Mouse (Mus musculus): ENCODE measurements around the gene Lenep. TPM values are rescaled to one million over a fixed set of nuclear protein-coding genes. Genes with fewer than 3 reads are reported as not detected.

Gene Lenep
- polyA plus RNA-seq, 1 experiment from 2014 or later, result 0.80 TPM

DNA sequence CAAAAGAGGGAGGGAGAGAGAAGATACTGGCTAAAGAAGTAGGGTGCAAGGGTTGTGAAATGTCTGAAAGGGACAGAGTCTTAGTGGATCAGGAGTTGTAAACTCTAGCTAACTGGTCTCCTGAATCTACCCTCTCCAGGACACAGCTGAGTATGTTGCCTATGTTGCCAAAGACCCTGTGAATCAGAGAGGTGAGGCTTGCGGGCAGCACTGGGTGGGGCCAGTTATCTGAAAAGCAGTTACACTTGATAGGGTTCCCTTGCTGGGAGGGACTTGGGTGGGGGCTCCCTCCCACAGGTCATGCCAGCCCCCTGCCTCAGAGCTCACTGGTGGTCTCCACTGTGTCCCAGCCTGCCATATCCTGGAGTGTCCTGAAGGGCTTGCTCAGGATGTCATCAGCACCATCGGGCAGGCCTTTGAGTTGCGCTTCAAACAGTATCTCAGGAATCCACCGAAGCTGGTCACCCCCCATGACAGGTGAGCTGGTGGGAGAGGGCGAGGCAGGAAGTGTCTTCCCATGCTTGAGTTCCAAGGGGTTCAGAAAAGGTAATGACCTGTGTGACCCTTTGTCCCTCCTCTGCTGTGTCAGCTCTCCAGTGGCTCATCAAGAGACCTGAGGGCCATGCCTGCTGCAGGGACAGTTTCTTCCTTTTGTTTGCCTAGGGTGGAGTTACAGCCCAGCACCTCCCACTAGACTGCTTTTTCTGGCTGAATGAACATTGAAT, 22.0 kb upstream of the Lenep start:
- no peaks in the 10 kb centered on the region for H3K9me3 ChIP-seq (replicated peaks; ENCODE audit: control insufficient read depth, low read length)
- WGBS, result 84% methylated on average over 5 of the region's 5 CpGs
- H3K36me3 ChIP-seq (replicated peaks; ENCODE audit: control insufficient read depth, insufficient read depth, low read depth, low read length), result peaks cover 6% of the 10 kb centered on the region; the same call in 1 of the 2 replicates
- no peak overlapping the region for H3K4me2 ChIP-seq (ENCODE audit: low read depth, low read length)
- H3K27ac ChIP-seq (replicated peaks; ENCODE audit: low read depth, low read length), result no peak overlapping the region
- no peak overlapping the region; the same call in 1 of the 2 replicates for H3K9ac ChIP-seq (replicated peaks; ENCODE audit: low read length)
- ATAC-seq (replicated peaks; ENCODE audit: insufficient number of reproducible peaks, low FRiP score, low TSS enrichment, low read depth) (no peak), DNase-seq (ENCODE audit: low spot score) (no peak)
- H3K27me3 ChIP-seq (ENCODE audit: control insufficient read depth, insufficient read depth, low read length), result no peaks in the 10 kb centered on the region
- H3K4me3 ChIP-seq (ENCODE audit: low read depth, low read length), result no peak overlapping the region
- peaks cover 3% of the 10 kb centered on the region; the same call in 1 of the 2 replicates for H3K4me1 ChIP-seq (ENCODE audit: control insufficient read depth, insufficient read depth, low read length)

DNA sequence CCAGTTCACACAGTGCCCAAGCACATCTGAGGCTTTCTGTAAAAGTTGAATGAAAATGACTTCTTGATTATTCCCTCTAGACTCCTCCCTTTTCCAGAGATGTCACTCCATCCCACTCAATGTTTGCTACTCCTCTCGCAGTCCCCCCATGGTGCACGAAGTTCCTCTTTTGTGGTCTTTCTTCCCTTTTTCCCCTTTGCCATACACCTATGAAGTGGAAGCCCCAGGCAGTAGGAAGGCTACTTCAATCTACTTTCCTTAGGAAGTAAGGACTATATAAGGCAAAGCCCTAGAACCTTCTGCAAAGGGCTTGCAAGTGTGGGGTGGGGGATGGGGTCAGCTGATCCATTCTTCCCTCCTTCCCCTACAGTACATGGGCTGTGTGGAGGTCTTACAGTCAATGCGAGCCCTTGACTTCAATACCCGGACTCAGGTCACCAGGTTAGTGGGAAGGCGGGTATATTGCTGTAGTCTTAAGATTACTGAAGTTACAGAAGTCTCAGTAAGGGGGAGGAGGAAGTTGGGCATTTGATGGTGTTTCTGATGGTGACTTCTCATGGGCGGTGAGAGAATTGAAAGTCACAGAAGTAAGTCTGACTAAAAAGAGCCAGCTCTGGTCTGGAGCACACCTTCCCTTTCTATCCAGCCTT, 20.1 kb upstream of the Lenep start:
- peak overlapping the region; percentile 41 for H3K4me3 ChIP-seq (ENCODE audit: low read depth, low read length)

DNA sequence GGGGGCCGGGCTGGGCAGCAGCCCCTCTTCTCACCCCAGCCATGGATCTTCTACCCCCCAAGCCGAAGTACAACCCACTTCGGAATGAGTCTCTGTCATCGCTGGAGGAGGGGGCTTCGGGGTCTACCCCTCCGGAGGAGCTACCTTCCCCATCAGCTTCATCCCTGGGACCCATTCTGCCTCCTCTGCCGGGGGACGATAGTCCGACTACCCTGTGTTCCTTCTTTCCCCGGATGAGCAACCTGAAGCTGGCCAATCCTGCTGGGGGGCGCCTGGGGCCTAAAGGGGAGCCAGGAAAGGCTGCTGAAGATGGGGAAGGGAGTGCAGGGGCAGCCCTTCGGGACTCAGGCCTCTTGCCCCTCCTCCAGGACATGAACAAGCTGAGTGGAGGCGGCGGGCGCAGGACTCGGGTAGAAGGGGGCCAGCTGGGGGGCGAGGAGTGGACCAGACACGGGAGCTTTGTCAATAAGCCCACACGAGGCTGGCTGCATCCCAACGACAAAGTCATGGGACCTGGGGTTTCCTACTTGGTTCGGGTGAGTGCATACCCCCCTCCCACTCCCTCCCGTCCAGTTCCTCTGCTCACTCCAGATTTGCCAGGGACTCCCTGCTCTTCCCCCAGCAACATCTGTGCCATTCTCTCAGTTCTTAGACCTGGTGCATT, 19.3 kb upstream of the Lenep start:
- Histone ChIP-seq H3K9ac (replicated peaks; ENCODE audit: low read length) (peak overlapping the region; percentile 51), H3K4me3 (ENCODE audit: low read depth, low read length) (peak overlapping the region; percentile 41), H3K27ac (replicated peaks; ENCODE audit: low read depth, low read length) (peak overlapping the region; percentile 60; the same call in 1 of the 2 replicates), H3K4me2 (ENCODE audit: low read depth, low read length) (peak overlapping the region; percentile 77), H3K9me3 (replicated peaks; ENCODE audit: control insufficient read depth, low read length) (no peaks in the 10 kb centered on the region), H3K27me3 (ENCODE audit: control insufficient read depth, insufficient read depth, low read length) (no peaks in the 10 kb centered on the region), H3K36me3 (replicated peaks; ENCODE audit: control insufficient read depth, insufficient read depth, low read depth, low read length) (peaks cover 6% of the 10 kb centered on the region; the same call in 1 of the 2 replicates), H3K4me1 (ENCODE audit: control insufficient read depth, insufficient read depth, low read length) (peaks cover 3% of the 10 kb centered on the region; the same call in 1 of the 2 replicates)
- 4% methylated on average over 22 of the region's 22 CpGs for WGBS
- DNase-seq (ENCODE audit: low spot score), result no peak
- no peak for ATAC-seq (replicated peaks; ENCODE audit: insufficient number of reproducible peaks, low FRiP score, low TSS enrichment, low read depth)

More for the DNA sequence above, 20.1 kb upstream of the Lenep start:
- Histone ChIP-seq H3K4me2 (ENCODE audit: low read depth, low read length) (peak overlapping the region; percentile 77), H3K36me3 (replicated peaks; ENCODE audit: control insufficient read depth, insufficient read depth, low read depth, low read length) (peaks cover 6% of the 10 kb centered on the region; the same call in 1 of the 2 replicates), H3K9ac (replicated peaks; ENCODE audit: low read length) (peak overlapping the region; percentile 51; the same call in 1 of the 2 replicates), H3K9me3 (replicated peaks; ENCODE audit: control insufficient read depth, low read length) (no peaks in the 10 kb centered on the region), H3K27ac (replicated peaks; ENCODE audit: low read depth, low read length) (0 out of 2 replicates have a peak overlapping the region, but pooled peaks have one; percentile 60), H3K27me3 (ENCODE audit: control insufficient read depth, insufficient read depth, low read length) (no peaks in the 10 kb centered on the region), H3K4me1 (ENCODE audit: control insufficient read depth, insufficient read depth, low read length) (peaks cover 3% of the 10 kb centered on the region; the same call in 1 of the 2 replicates)
- DNase-seq (ENCODE audit: low spot score), result no peak
- no peak for ATAC-seq (replicated peaks; ENCODE audit: insufficient number of reproducible peaks, low FRiP score, low TSS enrichment, low read depth)
- 73% methylated on average over 6 of the region's 6 CpGs for WGBS

DNA sequence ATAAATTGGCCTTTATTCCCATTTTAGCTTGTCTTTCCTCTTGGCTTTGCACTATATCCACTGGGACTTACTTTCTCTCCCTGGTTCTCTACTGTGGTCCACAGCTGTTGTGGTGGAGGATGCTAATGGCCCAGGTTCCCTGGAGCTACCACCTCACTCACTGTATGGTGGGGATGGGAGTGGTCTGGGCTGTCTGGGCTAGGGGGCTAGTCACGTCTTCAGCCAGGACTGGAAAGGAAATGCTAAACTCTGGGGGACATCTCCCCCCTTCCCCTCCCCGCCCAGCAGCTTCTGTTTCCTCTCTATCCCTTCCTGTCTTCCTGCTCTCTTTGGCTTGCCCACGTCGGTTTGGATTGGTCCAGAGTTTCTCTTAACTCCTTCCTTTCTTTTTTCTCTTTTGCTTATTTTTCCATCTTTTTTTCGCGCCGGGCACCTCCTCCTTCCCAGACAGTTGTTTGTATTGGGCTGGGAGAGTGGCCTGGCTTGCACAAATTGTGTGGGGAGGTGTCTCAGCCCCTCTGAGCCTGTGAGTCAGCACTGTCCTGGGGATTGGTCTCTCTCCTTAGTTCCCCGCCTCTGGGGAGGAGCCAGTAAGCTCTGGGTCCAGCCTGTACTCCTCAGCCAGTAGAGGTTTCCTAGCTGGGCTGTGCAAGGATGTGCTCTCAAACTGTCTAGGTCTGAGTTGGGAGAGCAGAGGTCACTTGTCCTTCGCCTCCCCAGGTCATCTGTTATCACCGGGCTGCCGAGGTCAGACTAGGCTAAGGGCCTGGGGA, 18.6 kb upstream of the Lenep start:
- peak overlapping the region; percentile 51 for H3K9ac ChIP-seq (replicated peaks; ENCODE audit: low read length)
- H3K4me3 ChIP-seq (ENCODE audit: low read depth, low read length), result peak overlapping the region; percentile 41
- H3K27me3 ChIP-seq (ENCODE audit: control insufficient read depth, insufficient read depth, low read length), result no peaks in the 10 kb centered on the region
- no peaks in the 10 kb centered on the region for H3K9me3 ChIP-seq (replicated peaks; ENCODE audit: control insufficient read depth, low read length)
- H3K27ac ChIP-seq (replicated peaks; ENCODE audit: low read depth, low read length), result peak overlapping the region; percentile 60
- H3K4me2 ChIP-seq (ENCODE audit: low read depth, low read length), result peak overlapping the region; percentile 77
- peaks cover 6% of the 10 kb centered on the region for H3K36me3 ChIP-seq (replicated peaks; ENCODE audit: control insufficient read depth, insufficient read depth, low read depth, low read length)
- peaks cover 5% of the 10 kb centered on the region for H3K4me1 ChIP-seq (ENCODE audit: control insufficient read depth, insufficient read depth, low read length)
- ATAC-seq (replicated peaks; ENCODE audit: insufficient number of reproducible peaks, low FRiP score, low TSS enrichment, low read depth), result peak; percentile 72
- 2% methylated on average over 11 of the region's 11 CpGs for WGBS
- DNase-seq (ENCODE audit: low spot score), result peak; percentile 85

DNA sequence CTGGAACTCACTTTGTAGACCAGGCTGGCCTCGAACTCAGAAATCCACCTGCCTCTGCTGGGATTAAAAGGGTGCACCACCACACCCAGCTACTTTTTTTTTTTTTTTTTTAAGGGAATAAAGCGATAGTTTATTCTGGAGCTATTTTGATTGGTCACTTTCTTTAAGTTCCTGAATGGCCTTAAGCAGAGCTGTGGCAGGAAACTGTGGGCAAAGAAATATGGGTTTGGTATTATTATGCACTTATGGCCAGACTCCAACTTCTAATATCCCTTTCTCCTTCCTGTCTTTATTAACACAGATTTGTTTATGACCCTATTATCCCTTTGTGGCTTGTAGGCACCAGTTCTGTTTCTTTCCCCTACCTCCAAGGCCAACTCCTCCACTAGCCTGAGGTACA, 17.8 kb upstream of the Lenep start:
- H3K9ac ChIP-seq (replicated peaks; ENCODE audit: low read length), result no peak overlapping the region
- no peak overlapping the region for H3K4me3 ChIP-seq (ENCODE audit: low read depth, low read length)
- peak overlapping the region; percentile 53 for H3K27ac ChIP-seq (replicated peaks; ENCODE audit: low read depth, low read length)
- H3K36me3 ChIP-seq (replicated peaks; ENCODE audit: control insufficient read depth, insufficient read depth, low read depth, low read length), result peaks cover 10% of the 10 kb centered on the region
- peaks cover 5% of the 10 kb centered on the region for H3K4me1 ChIP-seq (ENCODE audit: control insufficient read depth, insufficient read depth, low read length)
- H3K9me3 ChIP-seq (replicated peaks; ENCODE audit: control insufficient read depth, low read length), result no peaks in the 10 kb centered on the region
- ATAC-seq (replicated peaks; ENCODE audit: insufficient number of reproducible peaks, low FRiP score, low TSS enrichment, low read depth) (no peak), DNase-seq (ENCODE audit: low spot score) (no peak)
- H3K27me3 ChIP-seq (ENCODE audit: control insufficient read depth, insufficient read depth, low read length), result no peaks in the 10 kb centered on the region
- WGBS, result 61% methylated on average over 2 of the region's 2 CpGs
- H3K4me2 ChIP-seq (ENCODE audit: low read depth, low read length), result no peak overlapping the region

DNA sequence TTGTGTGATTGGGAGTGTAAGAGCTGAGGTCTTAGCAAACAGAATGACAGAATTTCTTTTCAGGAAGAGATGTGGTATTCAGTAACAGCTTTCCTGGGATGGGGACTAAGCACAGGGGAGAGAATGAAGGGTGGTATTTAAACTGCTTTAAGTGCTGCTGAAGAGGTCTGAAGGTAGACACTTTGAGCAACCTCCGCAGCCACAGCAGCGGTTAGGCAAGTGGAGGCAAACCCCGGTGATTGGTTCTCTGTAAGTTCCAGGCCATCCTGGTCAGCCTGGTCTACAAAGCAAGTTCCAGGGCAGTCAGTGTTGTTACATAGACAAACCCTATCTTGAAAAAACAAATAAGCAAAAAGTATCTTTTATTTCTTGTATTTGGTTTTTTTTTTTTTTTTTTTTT, 17.4 kb upstream of the Lenep start:
- Histone ChIP-seq H3K27ac (replicated peaks; ENCODE audit: low read depth, low read length) (peak overlapping the region; percentile 81), H3K27me3 (ENCODE audit: control insufficient read depth, insufficient read depth, low read length) (no peaks in the 10 kb centered on the region), H3K4me3 (ENCODE audit: low read depth, low read length) (peak overlapping the region; percentile 62), H3K9ac (replicated peaks; ENCODE audit: low read length) (peak overlapping the region; percentile 70), H3K36me3 (replicated peaks; ENCODE audit: control insufficient read depth, insufficient read depth, low read depth, low read length) (peaks cover 11% of the 10 kb centered on the region), H3K4me2 (ENCODE audit: low read depth, low read length) (peak overlapping the region; percentile 79), H3K9me3 (replicated peaks; ENCODE audit: control insufficient read depth, low read length) (no peaks in the 10 kb centered on the region), H3K4me1 (ENCODE audit: control insufficient read depth, insufficient read depth, low read length) (peaks cover 5% of the 10 kb centered on the region)
- ATAC-seq (replicated peaks; ENCODE audit: insufficient number of reproducible peaks, low FRiP score, low TSS enrichment, low read depth) (no peak), DNase-seq (ENCODE audit: low spot score) (no peak)
- WGBS, result 14% methylated on average over 3 of the region's 3 CpGs

DNA sequence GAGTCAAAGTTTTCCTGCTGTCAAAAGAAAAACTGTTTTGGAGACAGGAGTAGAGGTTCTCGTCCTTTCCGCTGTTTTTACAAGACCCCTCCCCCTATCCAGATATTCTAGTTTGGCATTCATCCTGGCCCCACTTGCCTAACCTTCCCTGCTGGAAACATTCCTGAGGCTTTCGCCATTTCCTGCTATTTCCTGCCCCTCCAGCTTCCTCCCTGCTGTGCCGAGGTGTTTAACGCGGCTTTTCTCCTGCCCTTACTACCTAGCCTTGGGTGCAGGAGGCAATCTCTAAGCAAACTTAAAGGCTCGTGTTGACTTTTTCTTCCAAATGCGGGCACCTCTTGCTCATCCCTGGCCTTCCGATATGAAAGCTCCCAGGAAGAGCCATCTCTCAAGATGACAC, 17.0 kb upstream of the Lenep start:
- 2% methylated on average over 9 of the region's 9 CpGs for WGBS
- Histone ChIP-seq H3K4me3 (ENCODE audit: low read depth, low read length) (peak overlapping the region; percentile 62), H3K27me3 (ENCODE audit: control insufficient read depth, insufficient read depth, low read length) (no peaks in the 10 kb centered on the region), H3K9me3 (replicated peaks; ENCODE audit: control insufficient read depth, low read length) (no peaks in the 10 kb centered on the region), H3K36me3 (replicated peaks; ENCODE audit: control insufficient read depth, insufficient read depth, low read depth, low read length) (peaks cover 14% of the 10 kb centered on the region), H3K4me1 (ENCODE audit: control insufficient read depth, insufficient read depth, low read length) (peaks cover 5% of the 10 kb centered on the region), H3K27ac (replicated peaks; ENCODE audit: low read depth, low read length) (peak overlapping the region; percentile 81), H3K4me2 (ENCODE audit: low read depth, low read length) (peak overlapping the region; percentile 79), H3K9ac (replicated peaks; ENCODE audit: low read length) (peak overlapping the region; percentile 70)
- DNase-seq (ENCODE audit: low spot score) (peak; percentile 60), ATAC-seq (replicated peaks; ENCODE audit: insufficient number of reproducible peaks, low FRiP score, low TSS enrichment, low read depth) (no peak)

Measured in embryonic facial prominence, embryonic 11.5 days (tissue).